In genomic region chr3:89281579-89282290, GRCm38 (mm10) we compare ENCODE assay signal across 8 mouse cellular contexts. TPM values are rescaled to one million over a fixed set of nuclear protein-coding genes. Genes with fewer than 3 reads are reported as not detected.
DNase-seq lines count a peak whose midpoint lies in the region.

No protein-coding gene starts in this region.

- intact Hi-C loops in gastrocnemius, postnatal 14 days (cut with DNase I; ENCODE audit: low total_unique reads) = no loop called here
- intact Hi-C loops in left cerebral cortex, postnatal 36 days (cut with DNase I) = loop anchor here (1.0 to 2.0 kb wide), 2 partner anchors 13 to 31 kb away; no protein-coding TSS in a partner anchor

- peak; percentile 83 for DNase-seq in T-cell, adult 2 months (ENCODE audit: low spot score)
- peak; percentile 88 to 89 for DNase-seq in cerebellum, postnatal 36 days
- DNase-seq in gastrocnemius, postnatal 14 days = peak; percentile 86
- DNase-seq in induced T-regulatory cell, adult 2 months (ENCODE audit: low read depth) = peak; percentile 93
- DNase-seq in left cerebral cortex, postnatal 36 days (ENCODE audit: low spot score in 2 of 2) = peak; percentile 81
- peak; percentile 86 for DNase-seq in mesoderm, embryonic 11.5 days (ENCODE audit: low read depth, low spot score)
- DNase-seq in right cerebral cortex, postnatal 14 days = peak; percentile 86
- DNase-seq in urinary bladder, postnatal 36 days (ENCODE audit: low spot score in 2 of 2) = peak; percentile 80 to 88

RNA-seq across cellular contexts. Expression of gene Efna1, which starts 0.8 kb away (rescaled TPM):
- total RNA-seq in gastrocnemius, postnatal 14 days (2021) = 10 to 100 TPM; 20.7 to 22.1 TPM
- 1 to 10 TPM; 4.2 to 7.4 TPM for total RNA-seq in left cerebral cortex, postnatal 36 days (2021)

RNA-seq across cellular contexts. Expression of gene Slc50a1, which starts 11.4 kb away (rescaled TPM):
- total RNA-seq in gastrocnemius, postnatal 14 days (2021) = 10 to 100 TPM; 14.2 to 14.6 TPM
- 10 to 100 TPM; 34.5 to 39.1 TPM for total RNA-seq in left cerebral cortex, postnatal 36 days (2021)

RNA-seq across cellular contexts. Expression of gene Dpm3, which starts 22.6 kb away (rescaled TPM):
- total RNA-seq in gastrocnemius, postnatal 14 days (2021) = 10 to 100 TPM; 32.5 to 37.3 TPM
- total RNA-seq in left cerebral cortex, postnatal 36 days (2021) = 10 to 100 TPM; 47.0 to 51.7 TPM

RNA-seq across cellular contexts. Expression of gene Trim46, which starts 35.6 kb away (rescaled TPM):
- total RNA-seq in gastrocnemius, postnatal 14 days (2021) = under 1 TPM; 0.16 to 0.39 TPM
- total RNA-seq in left cerebral cortex, postnatal 36 days (2021) = 10 to 100 TPM; 74.4 to 88.7 TPM

RNA-seq across cellular contexts. Expression of gene Krtcap2, which starts 36.0 kb away (rescaled TPM):
- 10 to 100 TPM; 74.0 to 85.6 TPM for total RNA-seq in gastrocnemius, postnatal 14 days (2021)
- 10 to 100 TPM; 59.7 to 64.9 TPM for total RNA-seq in left cerebral cortex, postnatal 36 days (2021)

Comparison
In these comparisons a context has a peak if more than half of its experiments do, and no peak if none do; other contexts are left out.
1. Peak in every context shown above with its lines: DNase-seq.